Mouse (Mus musculus) thymus, adult 2 months (tissue): ENCODE data around the gene Gjb6. TPM values are rescaled to one million over a fixed set of nuclear protein-coding genes. Genes with fewer than 3 reads are reported as not detected.

Experiments used
- DNase-seq: peaks from one replicate; pipeline ENCODE4 v3.0.0; 2021
- H3K27ac ChIP-seq: fragments of 200-500 bp; 2 replicates; pipeline ENCODE4 v1.5.1; 2012; ENCODE audit warnings: low read length, control low read depth; ENCODE audit not compliant: control insufficient read depth, insufficient read depth
- H3K27me3 ChIP-seq: fragments of 200-500 bp; 2 replicates; pipeline ENCODE4 v1.6.1; 2012; ENCODE audit warnings: mild to moderate bottlenecking, low read length, moderate library complexity, mixed read lengths; ENCODE audit not compliant: control insufficient read depth, insufficient read depth
- H3K36me3 ChIP-seq: fragments of 200-500 bp; 2 replicates; pipeline ENCODE4 v1.6.1; 2012; ENCODE audit warnings: mild to moderate bottlenecking, low read length, moderate library complexity; ENCODE audit not compliant: control insufficient read depth, insufficient read depth
- H3K4me1 ChIP-seq: fragments of 200-500 bp; replicated peaks from 2 replicates; pipeline ENCODE4 v1.6.1; 2012; ENCODE audit warnings: low read length; ENCODE audit not compliant: control insufficient read depth, insufficient read depth
- H3K4me3 ChIP-seq: fragments of 200-500 bp; 2 replicates; pipeline ENCODE4 v1.5.1; 2012; ENCODE audit warnings: mild to moderate bottlenecking, low read length, control low read depth, moderate library complexity; ENCODE audit not compliant: control insufficient read depth, insufficient read depth
- CTCF ChIP-seq: fragments of 200-500 bp; IDR thresholded peaks from 2 replicates; pipeline ENCODE4 v1.5.1; 2012; ENCODE audit warnings: mild to moderate bottlenecking, control low read depth, low read length, moderate library complexity, borderline replicate concordance; ENCODE audit not compliant: control insufficient read depth, poor library complexity, insufficient read depth; ENCODE audit errors: extremely low read depth
- POLR2A ChIP-seq: fragments of 200-500 bp; IDR thresholded peaks from 2 replicates; pipeline ENCODE4 v1.6.1; 2012; ENCODE audit warnings: mild to moderate bottlenecking, low read length, control low read depth, moderate library complexity; ENCODE audit not compliant: control insufficient read depth, poor library complexity, insufficient read depth; ENCODE audit errors: extremely low read depth
- WGBS: fragments of 180-500 bp; shearing (Covaris S2); methylation state at CpG from one replicate; pipeline ENCODE4 v1.1.7; 2018; 5-methylcytosine and 5-hydroxymethylcytosine counted together
- polyA plus RNA-seq: library from polyadenylated mRNA; depleted of rRNA; stranded (reverse); fragments of >200 nt; gene quantifications from 2 replicates; pipeline ENCODE4 v1.2.3, GENCODE M21; 2012

The Gjb6 gene
- polyA plus RNA-seq, 1 experiment, result 1.4 TPM

- 0 out of 2 replicates have a peak, but pooled peaks cover 1% of the 10 kb centered on the region for H3K27me3 ChIP-seq
- H3K27ac ChIP-seq, result no peak overlapping the region
- H3K36me3 ChIP-seq, result no peaks in the 10 kb centered on the region
- no peak for TF ChIP-seq CTCF
- TF ChIP-seq POLR2A, result no peak
- WGBS, result 79% methylated on average over 4 of the region's 4 CpGs
- DNase-seq, result no peak
- H3K4me3 ChIP-seq, result no peak overlapping the region
- H3K4me1 ChIP-seq, result no peaks in the 10 kb centered on the region
Measured at GRCm38 (mm10) chr14:57127383-57127782, 6.0 kb downstream of the Gjb6 start.

GRCm38 (mm10) chr14:57122295-57122694 is 11.1 kb downstream of the Gjb6 start:
- 91% methylated on average over 7 of the region's 7 CpGs for WGBS
- no peak for DNase-seq
- Histone ChIP-seq H3K36me3 (no peaks in the 10 kb centered on the region), H3K4me1 (no peaks in the 10 kb centered on the region), H3K27ac (no peak overlapping the region), H3K27me3 (no peaks in the 10 kb centered on the region), H3K4me3 (no peak overlapping the region)
- TF ChIP-seq POLR2A (no peak), CTCF (no peak)

GRCm38 (mm10) chr14:57115823-57116544 is 17.4 kb downstream of the Gjb6 start, which contains the start of gene Gm4491:
Gene Gm4491 (minus strand): TSS chr14:57115883.
- H3K4me1 ChIP-seq, result no peaks in the 10 kb centered on the region
- H3K4me3 ChIP-seq, result no peak within 1 kb of the TSS
- H3K27ac ChIP-seq, result no peak within 1 kb of the TSS
- H3K36me3 ChIP-seq, result no peaks in the 10 kb centered on the region
- WGBS, result 52% methylated on average over 13 of the region's 13 CpGs
- DNase-seq, result no peak
- TF ChIP-seq CTCF (no peak), POLR2A (no peak)
- no peaks in the 10 kb centered on the region for H3K27me3 ChIP-seq

GRCm38 (mm10) chr14:57109194-57109593 is 24.2 kb downstream of the Gjb6 start:
- Histone ChIP-seq H3K27me3 (no peaks in the 10 kb centered on the region; the same call in 1 of the 2 replicates), H3K27ac (no peak overlapping the region), H3K4me1 (0 out of 2 replicates have a peak, but pooled peaks cover 2% of the 10 kb centered on the region), H3K36me3 (no peaks in the 10 kb centered on the region), H3K4me3 (no peak overlapping the region)
- TF ChIP-seq CTCF (no peak), POLR2A (no peak)
- peak; percentile 25 for DNase-seq
- 13% methylated on average over 4 of the region's 4 CpGs for WGBS

- Histone ChIP-seq H3K27me3 (no peaks in the 10 kb centered on the region; the same call in 1 of the 2 replicates), H3K27ac (no peak overlapping the region), H3K36me3 (no peaks in the 10 kb centered on the region), H3K4me1 (0 out of 2 replicates have a peak, but pooled peaks cover 3% of the 10 kb centered on the region), H3K4me3 (no peak overlapping the region)
- WGBS, result 78% methylated on average over 5 of the region's 5 CpGs
- TF ChIP-seq CTCF (no peak), POLR2A (no peak)
- DNase-seq, result no peak
Measured at GRCm38 (mm10) chr14:57107916-57108315, 25.5 kb downstream of the Gjb6 start.

- WGBS, result 82% methylated on average over 8 of the region's 8 CpGs
- Histone ChIP-seq H3K27me3 (no peaks in the 10 kb centered on the region; the same call in 1 of the 2 replicates), H3K36me3 (no peaks in the 10 kb centered on the region), H3K4me1 (0 out of 2 replicates have a peak, but pooled peaks cover 3% of the 10 kb centered on the region), H3K27ac (no peak overlapping the region), H3K4me3 (no peak overlapping the region)
- DNase-seq, result no peak
- no peak for TF ChIP-seq CTCF
- TF ChIP-seq POLR2A, result no peak
Measured at GRCm38 (mm10) chr14:57107091-57107490, 26.3 kb downstream of the Gjb6 start.
